Mouse (Mus musculus) macrophage (primary cell): ENCODE measurements around the gene BC025920. TPM values are rescaled to one million over a fixed set of nuclear protein-coding genes. Genes with fewer than 3 reads are reported as not detected.
"Not testable (repeated sequence)": the region's sequence is repeated elsewhere in the genome, so short reads cannot be mapped to it uniquely, and the experiment has no call there.

ENCODE experiments used
- H3K27ac ChIP-seq: fragments of 350-480 bp; formaldehyde crosslinking; 2 replicates; pipeline ENCODE4 v1.9.0; 2021
- H3K36me3 ChIP-seq: fragments of 350-480 bp; formaldehyde crosslinking; 2 replicates; pipeline ENCODE4 v1.9.0; 2021; ENCODE audit errors: inconsistent target
- H3K4me3 ChIP-seq: fragments of 350-480 bp; formaldehyde crosslinking; 2 replicates; pipeline ENCODE4 v1.9.0; 2021; ENCODE audit errors: inconsistent target
- H3K79me2 ChIP-seq: fragments of 350-480 bp; formaldehyde crosslinking; 2 replicates; pipeline ENCODE4 v1.9.0; 2021; ENCODE audit errors: inconsistent target
- WGBS: methylation state at CpG from one replicate; pipeline ENCODE4 v1.1.7; 2026; ENCODE audit warnings: inconsistent platforms; ENCODE audit not compliant: missing documents; 5-methylcytosine and 5-hydroxymethylcytosine counted together
- polyA plus RNA-seq: library from polyadenylated mRNA; stranded (reverse); fragments of 250-400 nt; gene quantifications from 3 replicates; pipeline ENCODE4 v1.2.4, GENCODE M21; 2018; ENCODE audit warnings: inconsistent platforms

The BC025920 gene
- polyA plus RNA-seq, 1 experiment from 2014 or later: 0.40 TPM

DNA sequence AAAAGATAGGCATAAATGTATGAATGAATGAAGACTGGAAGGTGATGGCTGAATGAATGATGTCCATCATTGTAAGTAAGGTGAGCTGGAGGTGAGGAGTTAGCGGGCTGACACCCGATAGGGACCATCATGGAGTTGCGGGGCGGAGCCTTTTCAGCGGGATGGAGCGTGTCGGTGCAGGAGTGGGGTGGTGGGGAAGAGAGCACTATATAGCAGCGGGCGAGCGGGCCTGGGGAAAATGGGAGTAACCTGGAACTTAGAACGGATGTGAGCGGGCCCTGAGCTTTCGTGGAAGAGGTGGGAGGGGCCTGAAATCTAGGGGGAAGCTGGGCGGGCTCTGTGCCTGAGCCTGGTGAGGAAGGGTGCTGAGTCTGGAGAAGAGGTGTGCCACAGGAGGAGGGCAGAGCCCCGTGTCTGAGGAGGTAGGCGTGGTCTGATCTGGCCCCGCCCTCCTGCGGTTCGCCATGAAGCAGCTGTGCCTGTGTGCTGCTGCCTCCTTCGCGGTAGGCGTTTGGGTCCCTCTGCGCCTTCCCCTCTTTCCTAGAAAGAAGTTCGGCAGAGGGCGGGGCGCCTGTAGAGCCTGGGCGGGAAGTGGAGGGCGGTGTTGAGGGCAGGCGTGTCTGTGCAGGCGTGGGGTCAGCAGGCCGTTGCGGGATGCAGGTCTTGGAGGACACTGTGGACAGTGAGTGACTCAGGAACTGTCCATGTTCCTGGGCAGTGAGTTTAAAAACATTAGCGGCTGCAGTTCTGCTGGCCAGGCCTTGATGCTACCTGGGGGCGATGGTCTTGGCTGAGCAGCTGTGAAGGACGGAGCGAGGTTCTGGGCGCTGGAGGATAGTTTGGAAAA lies 27.4 kb downstream of the BC025920 start:
- WGBS: 9% methylated on average over 37 of the region's 37 CpGs
- Histone ChIP-seq H3K4me3 (peak overlapping the region; percentile 22; the same call in 1 of the 2 replicates), H3K27ac (no peak overlapping the region), H3K36me3 (no peaks in the 10 kb centered on the region), H3K79me2 (no peaks in the 10 kb centered on the region)

GRCm38 (mm10) chr10:81636338-81636737 lies 30.3 kb downstream of the BC025920 start:
- H3K4me3 ChIP-seq: no peak overlapping the region
- H3K36me3 ChIP-seq: no peaks in the 10 kb centered on the region
- WGBS: 36% methylated on average over 8 of the region's 8 CpGs
- no peak overlapping the region for H3K27ac ChIP-seq
- H3K79me2 ChIP-seq: no peaks in the 10 kb centered on the region

GRCm38 (mm10) chr10:81638101-81638500 lies 32.0 kb downstream of the BC025920 start:
- no peaks in the 10 kb centered on the region for H3K79me2 ChIP-seq
- no peaks in the 10 kb centered on the region for H3K36me3 ChIP-seq
- 82% methylated on average over 6 of the region's 6 CpGs for WGBS
- H3K27ac ChIP-seq: no peak overlapping the region
- H3K4me3 ChIP-seq: no peak overlapping the region

DNA sequence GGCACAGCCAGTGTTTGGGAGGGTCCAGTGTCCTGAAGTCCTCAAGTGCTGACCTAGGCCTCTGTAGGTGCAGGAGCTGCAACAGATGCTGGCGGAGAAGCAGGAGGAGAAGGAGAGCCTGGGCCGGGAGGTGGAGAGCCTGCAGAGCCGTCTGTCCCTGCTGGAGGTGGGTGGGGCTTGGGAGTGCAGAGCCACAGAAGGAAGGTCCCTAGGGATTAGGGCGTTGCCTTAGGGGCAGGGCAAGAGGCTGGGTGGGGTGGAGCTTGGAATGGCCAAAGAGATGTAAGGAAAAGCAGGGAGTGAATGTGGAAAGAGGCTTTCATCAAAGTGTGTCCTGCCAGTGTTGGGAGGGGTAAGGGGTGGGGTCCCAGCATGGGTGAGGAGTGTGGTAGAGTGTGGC lies 34.8 kb downstream of the BC025920 start:
- 92% methylated on average over 3 of the region's 4 CpGs for WGBS
- H3K79me2 ChIP-seq, H3K36me3 ChIP-seq, H3K27ac ChIP-seq, H3K4me3 ChIP-seq: not testable (repeated sequence)

GRCm38 (mm10) chr10:81641566-81641965 lies 35.5 kb downstream of the BC025920 start:
- WGBS: 96% methylated on average over 2 of the region's 2 CpGs
- no peak overlapping the region for H3K4me3 ChIP-seq

GRCm38 (mm10) chr10:81641978-81642647 lies 36.0 kb downstream of the BC025920 start:
- WGBS: 89% methylated on average over 8 of the region's 8 CpGs
- H3K4me3 ChIP-seq: no peak overlapping the region; the same call in 1 of the 2 replicates
- no peaks in the 10 kb centered on the region for H3K79me2 ChIP-seq
- H3K36me3 ChIP-seq: no peaks in the 10 kb centered on the region
- no peak overlapping the region for H3K27ac ChIP-seq

More at GRCm38 (mm10) chr10:81641566-81641965, 35.5 kb downstream of the BC025920 start:
- Histone ChIP-seq H3K79me2 (no peaks in the 10 kb centered on the region), H3K27ac (no peak overlapping the region), H3K36me3 (no peaks in the 10 kb centered on the region)

GRCm38 (mm10) chr10:81642648-81643448 lies 36.8 kb downstream of the BC025920 start:
- no peaks in the 10 kb centered on the region for H3K79me2 ChIP-seq
- WGBS: 26% methylated on average over 19 of the region's 24 CpGs
- peak overlapping the region; percentile 62 for H3K4me3 ChIP-seq
- H3K36me3 ChIP-seq: no peaks in the 10 kb centered on the region
- H3K27ac ChIP-seq: peak overlapping the region; percentile 58

- H3K36me3 ChIP-seq: no peaks in the 10 kb centered on the region
- no peaks in the 10 kb centered on the region for H3K79me2 ChIP-seq
- under 1% methylated on average over 64 of the region's 75 CpGs for WGBS
- H3K27ac ChIP-seq: peak overlapping the region; percentile 43
- peak overlapping the region; percentile 62 for H3K4me3 ChIP-seq
Observed at GRCm38 (mm10) chr10:81643449-81644055, 37.5 kb downstream of the BC025920 start.

DNA sequence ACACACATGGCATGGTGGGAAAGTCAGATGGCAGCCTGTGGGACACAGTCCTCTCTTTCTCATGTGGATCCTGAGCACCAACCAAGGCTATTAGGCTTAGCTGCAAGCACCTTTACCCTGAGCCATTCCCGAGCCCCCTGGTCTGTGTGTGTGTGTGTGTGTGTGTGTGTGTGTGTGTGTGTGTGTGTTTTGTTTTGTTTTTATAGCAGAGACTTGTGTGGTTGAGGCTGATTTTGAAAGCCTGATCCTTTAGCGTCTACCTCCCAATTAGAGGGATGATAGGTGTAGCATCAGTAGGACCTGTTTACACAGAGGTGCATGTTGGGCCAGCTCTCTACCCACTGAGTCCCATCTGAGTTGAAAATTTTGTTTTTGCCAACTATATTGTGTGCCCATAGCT lies 38.1 kb downstream of the BC025920 start:
- Histone ChIP-seq H3K4me3 (peak overlapping the region; percentile 48), H3K36me3 (no peaks in the 10 kb centered on the region), H3K79me2 (no peaks in the 10 kb centered on the region), H3K27ac (peak overlapping the region; percentile 43)
- 63% methylated on average over 2 of the region's 2 CpGs for WGBS

DNA sequence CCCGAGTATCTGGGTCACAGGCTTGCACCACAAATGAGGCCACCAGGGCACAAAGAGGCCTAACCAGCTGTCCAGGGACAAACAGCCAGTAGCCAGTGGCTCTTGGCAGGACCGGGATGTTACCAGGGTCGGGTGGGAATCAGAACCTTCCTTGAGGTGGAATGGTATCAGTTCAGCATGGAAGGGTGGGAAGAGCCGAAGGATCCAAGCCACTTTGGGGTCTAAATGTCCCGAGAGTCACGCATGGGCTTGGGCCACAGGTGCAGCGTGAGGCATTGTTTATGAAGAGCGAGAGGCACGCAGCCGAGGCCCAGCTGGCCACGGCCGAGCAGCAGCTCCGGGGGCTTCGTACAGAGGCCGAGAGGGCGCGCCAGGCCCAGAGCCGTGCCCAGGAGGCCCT lies 38.6 kb downstream of the BC025920 start:
- WGBS: 96% methylated on average over 18 of the region's 18 CpGs
- Histone ChIP-seq H3K36me3 (no peaks in the 10 kb centered on the region), H3K27ac (no peak overlapping the region), H3K4me3 (no peak overlapping the region), H3K79me2 (peaks cover 4% of the 10 kb centered on the region; the same call in 1 of the 2 replicates)

DNA sequence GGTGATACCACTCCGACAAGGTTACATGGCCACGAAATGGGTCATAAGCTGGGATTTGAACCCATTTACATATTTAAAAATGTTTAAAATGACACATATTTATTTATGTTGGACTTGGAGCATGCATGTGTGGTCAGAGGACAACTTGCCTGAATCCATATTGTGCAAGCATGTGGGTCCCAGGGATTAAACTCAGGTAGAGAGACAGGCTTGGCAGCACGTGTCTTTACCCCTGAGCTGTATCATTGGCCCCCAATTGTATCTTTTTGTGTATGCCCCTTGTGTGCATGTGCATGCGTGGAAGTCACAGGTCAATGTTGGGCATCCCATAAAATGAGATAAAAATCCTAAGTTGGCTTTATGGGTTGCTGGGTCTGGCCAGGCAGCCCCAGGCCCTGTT lies 39.3 kb downstream of the BC025920 start:
- Histone ChIP-seq H3K27ac (no peak overlapping the region), H3K4me3 (no peak overlapping the region), H3K79me2 (peaks cover 11% of the 10 kb centered on the region), H3K36me3 (no peaks in the 10 kb centered on the region)
- WGBS: 98% methylated on average over 4 of the region's 4 CpGs

DNA sequence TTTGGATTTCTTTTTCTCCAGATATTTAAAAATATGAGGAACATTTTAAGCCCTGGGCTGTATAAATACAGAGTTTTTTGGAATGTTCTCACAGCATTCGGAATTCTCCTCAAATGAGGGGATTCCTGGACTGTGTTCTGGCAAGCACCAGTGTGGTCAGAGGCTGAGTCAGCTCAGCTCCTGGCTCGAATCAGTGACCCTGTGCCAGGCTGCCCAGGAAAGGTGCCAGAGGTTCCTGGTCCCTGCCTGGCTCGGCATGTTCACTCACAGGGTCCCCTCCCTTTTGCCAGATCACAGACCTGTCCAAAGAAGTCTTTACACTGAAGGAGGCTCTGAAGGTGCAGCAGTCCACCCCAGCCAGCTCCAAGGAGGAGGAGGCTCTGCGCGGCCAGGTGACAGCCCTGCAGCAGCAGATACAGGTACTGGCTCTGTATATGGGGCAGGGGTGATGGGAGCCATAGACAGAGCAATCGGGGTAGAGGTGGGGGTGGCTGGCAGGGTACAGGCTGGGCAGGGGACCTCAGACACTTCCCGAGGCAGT lies 40.0 kb downstream of the BC025920 start:
- 93% methylated on average over 7 of the region's 7 CpGs for WGBS
- H3K4me3 ChIP-seq: no peak overlapping the region
- H3K27ac ChIP-seq: no peak overlapping the region
- H3K36me3 ChIP-seq: no peaks in the 10 kb centered on the region
- H3K79me2 ChIP-seq: peaks cover 18% of the 10 kb centered on the region

DNA sequence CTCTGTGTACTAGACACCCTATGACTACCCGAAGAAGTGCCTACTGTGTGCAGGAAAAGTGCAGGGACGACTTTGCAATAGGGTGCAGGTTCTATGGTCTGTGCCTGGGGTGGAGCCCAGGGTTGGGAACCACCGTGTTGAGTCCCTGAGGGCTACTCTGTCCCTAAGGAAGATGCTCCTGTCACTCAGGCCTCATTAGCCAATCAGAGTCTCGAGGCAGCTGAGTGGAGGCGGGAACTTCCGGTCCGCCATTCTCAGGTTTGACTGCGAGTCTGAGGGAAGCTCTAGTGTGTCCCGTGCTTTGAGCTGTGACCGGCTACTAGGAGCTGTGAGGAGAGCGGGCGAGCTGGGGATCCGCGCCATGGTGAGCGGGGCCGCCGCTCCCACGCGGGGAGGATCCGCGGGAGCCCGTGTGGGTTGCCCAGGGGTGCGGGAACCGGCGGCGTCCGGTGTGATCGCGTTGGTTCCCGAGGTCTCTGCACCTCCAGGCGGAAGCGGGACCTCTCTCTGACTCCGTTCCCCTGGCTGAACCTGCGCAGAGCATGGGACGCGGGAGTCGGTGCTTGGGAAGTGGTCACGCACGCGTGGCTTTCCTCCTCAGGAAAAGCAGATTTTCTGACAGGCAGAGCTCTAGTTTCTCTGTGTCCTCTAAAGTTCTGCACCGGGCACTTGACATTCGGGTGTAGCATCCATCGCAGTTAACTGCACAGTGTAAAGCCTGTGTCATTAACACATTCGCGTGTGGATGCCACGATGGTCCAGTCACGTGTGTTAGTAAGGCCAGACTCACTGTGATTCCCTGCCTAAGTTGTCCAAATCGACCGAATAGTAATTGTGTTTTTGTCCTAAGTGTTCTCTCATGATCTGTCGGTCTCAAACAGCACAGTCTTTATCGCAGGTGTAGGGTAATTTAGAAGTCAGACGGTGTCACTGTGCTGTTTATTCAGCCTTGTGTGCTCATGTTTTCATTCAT lies 43.0 kb downstream of the BC025920 start, which contains the start of gene Gm10778:
Gm10778 (plus strand) TSS at position 257 of the 973 bp plus-strand sequence.
- WGBS: 1% methylated on average over 22 of the region's 52 CpGs
- peak within 1 kb of the TSS; percentile 39 for H3K4me3 ChIP-seq
- H3K36me3 ChIP-seq, H3K27ac ChIP-seq: not testable (repeated sequence)
- H3K79me2 ChIP-seq: peaks cover 48% of the 10 kb centered on the region
